Comparison of ENCODE assay signal across 9 mouse cellular contexts in genomic region chr5:109797017-109797416, GRCm38 (mm10). TPM values are rescaled to one million over a fixed set of nuclear protein-coding genes. Genes with fewer than 3 reads are reported as not detected.
A peak's percentile ranks its signal among the peaks of the same experiment; 100 is the strongest.
DNase-seq lines count a peak whose midpoint lies in the region; ATAC-seq and TF ChIP-seq lines count a peak whose summit lies in the region.
"Not testable (repeated sequence)": the region's sequence is repeated elsewhere in the genome, so short reads cannot be mapped to it uniquely, and the experiment has no call there.
"Had no signal": no experiment of that assay in that cellular context is flagged by ENCODE, and none has a peak within 500 bp of the region (broad histone marks: within the 10 kb centered on the region; RNA-seq: fewer than 3 reads in every experiment).

No protein-coding gene starts in this region.

- not testable (repeated sequence) for H3K9ac ChIP-seq in ES-Bruce4 (ENCODE audit: low read depth, poor library complexity, severe bottlenecking); ES-E14 (ENCODE audit: insufficient read depth, low read depth, low read length, poor library complexity, severe bottlenecking); hindbrain, embryonic 13.5 days; intestine, embryonic 16.5 days (ENCODE audit: low read depth, low read length); midbrain, embryonic 11.5 days (ENCODE audit: low read length); stomach, embryonic 15.5 days

- not testable (repeated sequence) for DNase-seq in ES-E14 (ENCODE audit: low read depth, low spot score); midbrain, embryonic 11.5 days (ENCODE audit: low spot score, missing footprints)
- DNase-seq in adrenal gland, postnatal 14 days, result peak; percentile 29

- H3K4me3 ChIP-seq in ES-Bruce4 (ENCODE audit: low read depth, low read length); ES-E14 (ENCODE audit: insufficient read depth in 1 of 2, low read depth in 1 of 2, low read length in 2 of 2, poor library complexity in 1 of 2, severe bottlenecking in 1 of 2); hindbrain, embryonic 13.5 days; intestine, embryonic 16.5 days (ENCODE audit: low read length); midbrain, embryonic 11.5 days (ENCODE audit: low read depth, low read length); stomach, embryonic 15.5 days (replicated peaks): not testable (repeated sequence)
- H3K4me3 ChIP-seq in myocyte, result peak overlapping the region; percentile 32

- H3K4me2 ChIP-seq in hindbrain, embryonic 13.5 days; intestine, embryonic 16.5 days (ENCODE audit: low read depth, low read length); midbrain, embryonic 11.5 days; myocyte (ENCODE audit: low read depth); stomach, embryonic 15.5 days: not testable (repeated sequence)

- H3K9me3 ChIP-seq in ES-Bruce4 (replicated peaks; ENCODE audit: control insufficient read depth, insufficient read depth, low read length, poor library complexity, severe bottlenecking); ES-E14 (ENCODE audit: control insufficient read depth, insufficient read depth, low read depth, low read length); hindbrain, embryonic 13.5 days; intestine, embryonic 16.5 days (ENCODE audit: control insufficient read depth, low read length); midbrain, embryonic 11.5 days (ENCODE audit: control insufficient read depth, low read length); stomach, embryonic 15.5 days: not testable (repeated sequence)

- H3K36me3 ChIP-seq in ES-Bruce4 (ENCODE audit: control insufficient read depth, insufficient read depth, low read length, poor library complexity, severe bottlenecking); ES-E14 (ENCODE audit: control insufficient read depth, insufficient read depth, low read length, poor library complexity, severe bottlenecking); hindbrain, embryonic 13.5 days; intestine, embryonic 16.5 days (ENCODE audit: control insufficient read depth, insufficient read depth, low read length); midbrain, embryonic 11.5 days (ENCODE audit: control insufficient read depth, insufficient read depth, low read length); myocyte (ENCODE audit: control insufficient read depth, insufficient read depth); stomach, embryonic 15.5 days: not testable (repeated sequence)

- not testable (repeated sequence) for H3ac ChIP-seq in myocyte (ENCODE audit: control insufficient read depth, insufficient read length)

- TF ChIP-seq EP300 in ES-Bruce4 (IDR thresholded peaks at IDR 0.05; ENCODE audit: insufficient read depth, low read depth, low read length), result not testable (repeated sequence)

- not testable (repeated sequence) for H3K27me3 ChIP-seq in ES-Bruce4 (ENCODE audit: control insufficient read depth, insufficient read depth, low read length, poor library complexity, severe bottlenecking); hindbrain, embryonic 13.5 days; intestine, embryonic 16.5 days (replicated peaks; ENCODE audit: control insufficient read depth, insufficient read depth, low read length); midbrain, embryonic 11.5 days (ENCODE audit: control insufficient read depth, insufficient read depth, low read length); myocyte (ENCODE audit: control insufficient read depth, insufficient read depth, insufficient read length); stomach, embryonic 15.5 days (replicated peaks)

- 0 out of 2 replicates have a peak, but pooled peaks have one; percentile 37 for ATAC-seq in hindbrain, embryonic 13.5 days (ENCODE audit: low FRiP score)
- ATAC-seq in intestine, embryonic 16.5 days, result peak; percentile 36
- 0 out of 2 replicates have a peak, but pooled peaks have one; percentile 14 for ATAC-seq in midbrain, embryonic 11.5 days (ENCODE audit: low FRiP score)
- 0 out of 2 replicates have a peak, but pooled peaks have one; percentile 24 for ATAC-seq in stomach, embryonic 15.5 days (ENCODE audit: insufficient read depth, low FRiP score, low read depth)

- H3K27ac ChIP-seq in ES-Bruce4 (ENCODE audit: insufficient read depth, low read length) (peak overlapping the region; percentile 31; the same call in 1 of the 2 replicates), ES-E14 (ENCODE audit: insufficient read depth, low read depth, low read length, poor library complexity, severe bottlenecking) (0 out of 2 replicates have a peak overlapping the region, but pooled peaks have one; percentile 28)
- H3K27ac ChIP-seq in hindbrain, embryonic 13.5 days; intestine, embryonic 16.5 days (ENCODE audit: low read length); midbrain, embryonic 11.5 days (ENCODE audit: low read depth, low read length); stomach, embryonic 15.5 days: not testable (repeated sequence)

- not testable (repeated sequence) for TF ChIP-seq POLR2A in ES-Bruce4 (IDR thresholded peaks at IDR 0.05; ENCODE audit: insufficient read depth, low read length); myocyte (IDR thresholded peaks at IDR 0.05; ENCODE audit: insufficient read length, low read depth)

- H3K79me2 ChIP-seq in myocyte (ENCODE audit: control insufficient read depth, insufficient read depth), result not testable (repeated sequence)

- in situ Hi-C loops in ES-E14 (cut with MboI; ENCODE audit: low sequenced_read_pairs in 2 of 2, unreplicated experiment in 2 of 2), result not testable (repeated sequence)

- WGBS in hindbrain, embryonic 13.5 days, result 91% methylated on average over 3 of the region's 3 CpGs
- 87% methylated on average over 3 of the region's 3 CpGs for WGBS in intestine, embryonic 16.5 days
- 88% methylated on average over 3 of the region's 3 CpGs for WGBS in midbrain, embryonic 11.5 days
- 85% methylated on average over 3 of the region's 3 CpGs for WGBS in stomach, embryonic 15.5 days

- H3K4me1 ChIP-seq in ES-Bruce4 (ENCODE audit: control insufficient read depth, insufficient read depth, low read length); ES-E14 (ENCODE audit: control insufficient read depth in 2 of 2, insufficient read depth in 2 of 2, low read length in 2 of 2, poor library complexity in 1 of 2); intestine, embryonic 16.5 days (ENCODE audit: control insufficient read depth, insufficient read depth, low read length); midbrain, embryonic 11.5 days (ENCODE audit: control insufficient read depth, insufficient read depth, low read length); stomach, embryonic 15.5 days: not testable (repeated sequence)
- H3K4me1 ChIP-seq in hindbrain, embryonic 13.5 days (replicated peaks), result peaks cover 12% of the 10 kb centered on the region; the same call in 1 of the 2 replicates

- TF ChIP-seq CTCF in ES-Bruce4 (IDR thresholded peaks at IDR 0.05; ENCODE audit: low read depth, low read length), result not testable (repeated sequence)

RNA-seq across cellular contexts. Expression of gene 4930522L14Rik, which starts 45.3 kb away (rescaled TPM):
- 31.0 and 41.5 TPM in 2 replicates for polyA plus RNA-seq in ES-Bruce4 (2011; ENCODE audit: insufficient read depth, insufficient read length, low read depth, missing spikeins)
- 11.3 and 11.7 TPM in 2 replicates for total RNA-seq in ES-E14 (2012; rRNA removed)
- total RNA-seq in adrenal gland, postnatal 14 days (2021), result 6.0 and 6.2 TPM in 2 replicates
- polyA plus RNA-seq in hindbrain, embryonic 13.5 days (2015; fragmentation: Nextera tagmentation; extraction: Ambion mirVana), result 4.3 and 4.9 TPM in 2 replicates
- 11.5 and 12.3 TPM in 2 replicates for polyA plus RNA-seq in intestine, embryonic 16.5 days (2015; fragmentation: Nextera tagmentation; extraction: Ambion mirVana)
- polyA plus RNA-seq in midbrain, embryonic 11.5 days (2014; fragmentation: Nextera tagmentation; extraction: Ambion mirVana), result 7.5 and 10.8 TPM in 2 replicates
- polyA plus RNA-seq in myocyte (2012; fragmentation: generic; extraction: Trizol), result 0.72 TPM
- polyA plus RNA-seq in stomach, embryonic 15.5 days (2015; fragmentation: Nextera tagmentation; extraction: Ambion mirVana), result 12.6 and 13.6 TPM in 2 replicates
- polyA plus RNA-seq: erythroblast, embryonic 14.5 days had no signal
